Mouse (Mus musculus) lung, postnatal 0 days (tissue): Measurements from ENCODE around the gene Hbp1.

ENCODE experiments used
- CTCF ChIP-seq: IDR thresholded peaks from 2 replicates; pipeline ENCODE4 v1.5.1; 2016; ENCODE audit warnings: antibody characterized with exemption, mild to moderate bottlenecking
- EP300 ChIP-seq: IDR thresholded peaks from 2 replicates; pipeline ENCODE4 v1.6.1; 2016; ENCODE audit warnings: antibody characterized with exemption, mild to moderate bottlenecking, control low read depth

- TF ChIP-seq EP300 (no peak), CTCF (no peak)
Measured at GRCm38 (mm10) chr12:31998706-31999105, 48.4 kb upstream of the Hbp1 start.
